Mouse (Mus musculus): ENCODE measurements around the gene Dscaml1.
A peak's percentile ranks its signal among the peaks of the same experiment; 100 is the strongest.

Dscaml1 gene

GRCm38 (mm10) chr9:45570346-45570745, 143.9 kb downstream of the Dscaml1 start:
- DNase-seq (ENCODE audit: low spot score in 2 of 2) = no peak

GRCm38 (mm10) chr9:45572787-45573492, 146.5 kb downstream of the Dscaml1 start:
- DNase-seq (ENCODE audit: low spot score in 2 of 2) = no peak

GRCm38 (mm10) chr9:45573493-45573815, 147.0 kb downstream of the Dscaml1 start:
- no peak for DNase-seq (ENCODE audit: low spot score in 2 of 2)

GRCm38 (mm10) chr9:45574021-45574420, 147.6 kb downstream of the Dscaml1 start:
- no peak for DNase-seq (ENCODE audit: low spot score in 2 of 2)

- no peak for DNase-seq (ENCODE audit: low spot score in 2 of 2)
Observed at GRCm38 (mm10) chr9:45580069-45580795, 153.8 kb downstream of the Dscaml1 start.

GRCm38 (mm10) chr9:45586475-45586874, 160.0 kb downstream of the Dscaml1 start:
- no peak for DNase-seq (ENCODE audit: low spot score in 2 of 2)

GRCm38 (mm10) chr9:45587704-45588103, 161.3 kb downstream of the Dscaml1 start:
- DNase-seq (ENCODE audit: low spot score in 2 of 2) = no peak

- peak in 1 of 2 experiments; percentile 62 for DNase-seq (ENCODE audit: low spot score in 2 of 2)
Observed at GRCm38 (mm10) chr9:45589867-45590266, 163.4 kb downstream of the Dscaml1 start.

- DNase-seq (ENCODE audit: low spot score in 2 of 2) = no peak
Observed at GRCm38 (mm10) chr9:45591061-45591460, 164.6 kb downstream of the Dscaml1 start.

- no peak for DNase-seq (ENCODE audit: low spot score in 2 of 2)
Observed at GRCm38 (mm10) chr9:45592374-45592773, 165.9 kb downstream of the Dscaml1 start.

- DNase-seq (ENCODE audit: low spot score in 2 of 2) = no peak
Observed at GRCm38 (mm10) chr9:45598117-45598516, 171.7 kb downstream of the Dscaml1 start.

GRCm38 (mm10) chr9:45599377-45599776, 172.9 kb downstream of the Dscaml1 start:
- no peak for DNase-seq (ENCODE audit: low spot score in 2 of 2)

GRCm38 (mm10) chr9:45607337-45607736, 180.9 kb downstream of the Dscaml1 start:
- no peak for DNase-seq (ENCODE audit: low spot score in 2 of 2)

- DNase-seq (ENCODE audit: low spot score in 2 of 2) = peak; percentile 37 to 54
Observed at GRCm38 (mm10) chr9:45608097-45609031, 181.9 kb downstream of the Dscaml1 start.

- no peak for DNase-seq (ENCODE audit: low spot score in 2 of 2)
Observed at GRCm38 (mm10) chr9:45610336-45611060, 184.1 kb downstream of the Dscaml1 start.

GRCm38 (mm10) chr9:45614616-45615015, 188.2 kb downstream of the Dscaml1 start:
- DNase-seq (ENCODE audit: low spot score in 2 of 2) = no peak

GRCm38 (mm10) chr9:45617889-45618288, 191.5 kb downstream of the Dscaml1 start:
- DNase-seq (ENCODE audit: low spot score in 2 of 2) = no peak

- no peak for DNase-seq (ENCODE audit: low spot score in 2 of 2)
Observed at GRCm38 (mm10) chr9:45618443-45618842, 192.0 kb downstream of the Dscaml1 start.

- no peak for DNase-seq (ENCODE audit: low spot score in 2 of 2)
Observed at GRCm38 (mm10) chr9:45620049-45620448, 193.6 kb downstream of the Dscaml1 start.

- DNase-seq (ENCODE audit: low spot score in 2 of 2) = no peak
Observed at GRCm38 (mm10) chr9:45620920-45621319, 194.5 kb downstream of the Dscaml1 start.

- DNase-seq (ENCODE audit: low spot score in 2 of 2) = no peak
Observed at GRCm38 (mm10) chr9:45625889-45626446, 199.5 kb downstream of the Dscaml1 start.
